Mouse (Mus musculus) stomach, postnatal 0 days (tissue): ENCODE measurements around the gene Ncoa1.

Experiments
- CTCF ChIP-seq: IDR thresholded peaks from 2 replicates; pipeline ENCODE4 v1.5.1; 2016; ENCODE audit warnings: antibody characterized with exemption, low read depth, mild to moderate bottlenecking, moderate library complexity
- EP300 ChIP-seq: optimal IDR thresholded peaks from 2 replicates; pipeline ENCODE3; 2016; ENCODE audit warnings: antibody characterized with exemption

DNA sequence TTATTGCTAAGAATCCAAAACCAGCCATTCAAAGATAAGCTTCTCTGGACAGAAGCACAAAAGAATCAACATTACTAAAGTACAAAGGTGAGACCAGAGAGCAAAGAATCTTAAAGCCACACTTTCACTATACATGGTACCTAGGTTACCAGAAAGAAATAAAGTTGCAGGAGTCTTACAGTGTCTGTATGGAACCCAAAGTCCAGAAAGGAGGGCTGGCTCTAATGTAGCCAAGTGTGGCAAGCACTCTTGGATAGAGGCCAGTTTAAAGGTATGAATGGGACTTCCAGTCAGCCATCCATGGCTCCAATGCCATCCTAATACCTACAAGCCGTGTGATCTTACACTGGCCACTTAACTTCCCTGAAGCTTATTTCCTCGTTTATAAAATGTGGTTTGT is 7.9 kb downstream of the Ncoa1 start:
- TF ChIP-seq CTCF (no peak), EP300 (no peak)
